Mouse (Mus musculus) embryo, embryonic 11.5 days (tissue): ENCODE results near the gene Dchs1.
"Not testable (repeated sequence)": the region's sequence is repeated elsewhere in the genome, so short reads cannot be mapped to it uniquely, and the experiment has no call there.

Source experiments
- DNase-seq: peaks from one replicate; pipeline ENCODE4 v3.0.0-alpha.2; 2012; ENCODE audit warnings: low read depth, low spot score

Gene Dchs1

GRCm38 (mm10) chr7:105742539-105743215 lies 44.8 kb downstream of the Dchs1 start:
- DNase-seq: not testable (repeated sequence)

- DNase-seq: no peak
Measured at GRCm38 (mm10) chr7:105741978-105742377, 45.5 kb downstream of the Dchs1 start.

- no peak for DNase-seq
Measured at GRCm38 (mm10) chr7:105740851-105741250, 46.6 kb downstream of the Dchs1 start.

GRCm38 (mm10) chr7:105740089-105740795 lies 47.2 kb downstream of the Dchs1 start:
- DNase-seq: no peak

- no peak for DNase-seq
Measured at GRCm38 (mm10) chr7:105738948-105739347, 48.5 kb downstream of the Dchs1 start.

- DNase-seq: no peak
Measured at GRCm38 (mm10) chr7:105738286-105738685, 49.2 kb downstream of the Dchs1 start.

- no peak for DNase-seq
Measured at GRCm38 (mm10) chr7:105737648-105738047, 49.8 kb downstream of the Dchs1 start.

GRCm38 (mm10) chr7:105736911-105737521 lies 50.4 kb downstream of the Dchs1 start, which contains the start of gene Rrp8:
Rrp8 (minus strand) TSS chr7:105737385.
- DNase-seq: no peak

- DNase-seq: peak; percentile 77
Measured at GRCm38 (mm10) chr7:105736264-105736901, 51.1 kb downstream of the Dchs1 start, which contains the start of gene Ilk. Ilk (plus strand) TSS chr7:105736592.

GRCm38 (mm10) chr7:105735464-105735863 lies 52.0 kb downstream of the Dchs1 start:
- DNase-seq: not testable (repeated sequence)

GRCm38 (mm10) chr7:105734826-105735225 lies 52.6 kb downstream of the Dchs1 start:
- DNase-seq: no peak

GRCm38 (mm10) chr7:105733836-105734235 lies 53.6 kb downstream of the Dchs1 start:
- DNase-seq: no peak

- no peak for DNase-seq
Measured at GRCm38 (mm10) chr7:105728701-105729428, 58.6 kb downstream of the Dchs1 start.

- no peak for DNase-seq
Measured at GRCm38 (mm10) chr7:105726980-105727325, 60.5 kb downstream of the Dchs1 start.

GRCm38 (mm10) chr7:105726144-105726979 lies 61.1 kb downstream of the Dchs1 start:
- peak; percentile 49 for DNase-seq

GRCm38 (mm10) chr7:105721916-105722315 lies 65.5 kb downstream of the Dchs1 start:
- DNase-seq: no peak

- no peak for DNase-seq
Measured at GRCm38 (mm10) chr7:105715366-105715765, 72.1 kb downstream of the Dchs1 start.

GRCm38 (mm10) chr7:105708733-105709132 lies 78.7 kb downstream of the Dchs1 start:
- no peak for DNase-seq

- DNase-seq: no peak
Measured at GRCm38 (mm10) chr7:105703816-105704215, 83.6 kb downstream of the Dchs1 start.

- no peak for DNase-seq
Measured at GRCm38 (mm10) chr7:105703184-105703583, 84.3 kb downstream of the Dchs1 start.
